Mouse (Mus musculus) retina, postnatal 1 day (tissue): ENCODE data around the gene Olfr743.
"Not testable (repeated sequence)": the region's sequence is repeated elsewhere in the genome, so short reads cannot be mapped to it uniquely, and the experiment has no call there.

Experiments used
- DNase-seq: peaks from one replicate; pipeline ENCODE4 v3.0.0-alpha.2; 2012

Gene Olfr743

GRCm38 (mm10) chr14:50521539-50521938 lies at the start of gene Olfr743:
Gene Olfr743, plus strand, starts transcription at chr14:50521839.
- no peak for DNase-seq

- DNase-seq = no peak
These were observed 49.2 kb upstream of the Olfr743 start, which contains the start of gene Olfr741 for GRCm38 (mm10) chr14:50472438-50472837. Gene Olfr741, plus strand, starts transcription at chr14:50472738.

GRCm38 (mm10) chr14:50478406-50478805 lies 43.2 kb upstream of the Olfr743 start:
- no peak for DNase-seq

GRCm38 (mm10) chr14:50503300-50503699 lies 18.3 kb upstream of the Olfr743 start, which contains the start of gene Olfr742:
Gene Olfr742, plus strand, starts transcription at chr14:50503600.
- no peak for DNase-seq

GRCm38 (mm10) chr14:50552734-50553133 lies 31.1 kb downstream of the Olfr743 start:
- DNase-seq = no peak

GRCm38 (mm10) chr14:50573056-50573455 lies 51.4 kb downstream of the Olfr743 start:
- not testable (repeated sequence) for DNase-seq
